Mouse (Mus musculus) E14TG2a.4 (cell line): Measurements from ENCODE around the gene Cacng4.

Source experiments
- CTCF ChIP-seq: conservative IDR thresholded peaks from 2 replicates; pipeline ENCODE4 v1.5.1; 2014; ENCODE audit warnings: low read length
- POU5F1 ChIP-seq: IDR thresholded peaks from 2 replicates; pipeline ENCODE4 v1.6.1; 2014; ENCODE audit warnings: low read length, borderline replicate concordance

- TF ChIP-seq POU5F1 = no peak
- no peak for TF ChIP-seq CTCF
These were observed 105.9 kb downstream of the Cacng4 start for GRCm38 (mm10) chr11:107688480-107688879.
